Mouse (Mus musculus): Measurements from ENCODE around the gene Kmt5b. TPM values are rescaled to one million over a fixed set of nuclear protein-coding genes. Genes with fewer than 3 reads are reported as not detected.
A peak's percentile ranks its signal among the peaks of the same experiment; 100 is the strongest.

Gene Kmt5b
- total RNA-seq, 2 experiments from 2014 or later, result 53.9 to 57.7 TPM

DNA sequence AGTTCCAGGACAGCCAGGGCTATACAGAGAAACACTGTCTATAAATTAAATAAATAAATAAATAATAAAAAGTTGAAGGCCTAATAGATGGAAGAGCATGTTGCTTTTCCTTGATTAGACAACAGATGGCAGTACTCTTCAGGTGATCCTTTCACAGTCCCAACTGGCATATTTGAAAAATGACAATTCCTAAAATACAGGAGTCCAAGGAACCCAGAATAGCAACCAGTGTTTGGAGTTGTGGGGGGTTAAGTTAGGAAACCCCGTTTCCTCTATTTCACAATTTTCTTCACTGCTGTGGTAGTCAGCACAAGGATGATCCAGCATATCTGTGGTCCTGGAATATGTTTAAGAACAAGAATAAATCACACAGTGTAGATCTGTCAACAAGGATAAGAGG lies 22.9 kb downstream of the Kmt5b start:
- Histone ChIP-seq H3K4me3 (no peak overlapping the region), H3K27ac (peak overlapping the region; percentile 20; the same call in 1 of the 2 replicates)
- DNase-seq (ENCODE audit: low spot score in 2 of 2), result no peak
- TF ChIP-seq CTCF (conservative IDR thresholded peaks at IDR 0.05), result peak; percentile 67

GRCm38 (mm10) chr19:3805526-3805925 lies 38.3 kb downstream of the Kmt5b start:
- no peak overlapping the region for H3K4me3 ChIP-seq
- no peak for TF ChIP-seq CTCF (conservative IDR thresholded peaks at IDR 0.05)
- DNase-seq (ENCODE audit: low spot score in 2 of 2), result no peak
- H3K27ac ChIP-seq, result no peak overlapping the region

DNA sequence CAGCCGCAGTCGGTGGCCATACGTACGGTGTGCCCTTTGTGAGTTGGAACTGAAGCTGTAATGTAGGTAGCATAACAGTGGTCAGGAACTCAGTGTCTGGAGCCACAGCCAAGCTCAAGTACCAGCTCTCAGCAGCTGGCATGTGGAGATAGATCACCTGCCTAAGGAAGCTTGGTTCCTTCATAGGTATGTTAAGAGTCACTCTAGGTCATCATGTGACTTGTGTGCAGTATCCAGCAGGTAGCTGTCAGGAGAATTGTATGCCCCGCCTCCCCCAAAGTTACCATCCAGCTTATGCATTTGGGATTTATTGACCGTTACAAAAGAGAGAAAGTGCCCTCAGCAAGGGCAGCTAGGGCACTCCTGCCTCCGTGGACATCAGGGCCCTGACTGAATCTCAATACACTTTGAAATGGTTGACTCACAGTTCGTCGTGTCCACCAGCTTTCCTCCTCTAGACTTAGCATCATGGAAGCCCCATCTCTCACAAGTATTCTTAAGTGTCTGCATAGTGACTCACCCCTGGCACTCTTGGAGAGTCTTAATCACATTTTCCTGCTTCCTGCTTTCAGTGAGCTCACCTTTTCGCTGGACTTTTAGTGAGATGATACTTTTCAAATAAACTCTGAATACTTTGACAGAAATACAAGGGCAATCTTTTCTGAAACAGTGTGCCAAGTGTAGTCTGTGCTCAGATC lies 43.5 kb downstream of the Kmt5b start:
- Histone ChIP-seq H3K27ac (no peak overlapping the region), H3K4me3 (no peak overlapping the region)
- TF ChIP-seq CTCF (conservative IDR thresholded peaks at IDR 0.05), result no peak
- no peak for DNase-seq (ENCODE audit: low spot score in 2 of 2)

- Histone ChIP-seq H3K27ac (no peak overlapping the region), H3K4me3 (no peak overlapping the region)
- TF ChIP-seq CTCF (conservative IDR thresholded peaks at IDR 0.05), result no peak
- DNase-seq (ENCODE audit: low spot score in 2 of 2), result no peak
These were observed 47.2 kb downstream of the Kmt5b start for GRCm38 (mm10) chr19:3814461-3814860.

GRCm38 (mm10) chr19:3815824-3816223 lies 48.6 kb downstream of the Kmt5b start:
- Histone ChIP-seq H3K27ac (no peak overlapping the region), H3K4me3 (no peak overlapping the region)
- TF ChIP-seq CTCF (conservative IDR thresholded peaks at IDR 0.05), result no peak
- DNase-seq (ENCODE audit: low spot score in 2 of 2), result no peak

- Histone ChIP-seq H3K27ac (no peak overlapping the region), H3K4me3 (no peak overlapping the region)
- DNase-seq (ENCODE audit: low spot score in 2 of 2), result no peak
- TF ChIP-seq CTCF (conservative IDR thresholded peaks at IDR 0.05), result no peak
These were observed 51.9 kb downstream of the Kmt5b start for GRCm38 (mm10) chr19:3819080-3819479.

- no peak for TF ChIP-seq CTCF (conservative IDR thresholded peaks at IDR 0.05)
- H3K4me3 ChIP-seq, result no peak overlapping the region
- DNase-seq (ENCODE audit: low spot score in 2 of 2), result no peak
- no peak overlapping the region for H3K27ac ChIP-seq
These were observed 52.8 kb downstream of the Kmt5b start for GRCm38 (mm10) chr19:3819899-3820444.

- H3K27ac ChIP-seq, result no peak overlapping the region
- DNase-seq (ENCODE audit: low spot score in 2 of 2), result no peak
- H3K4me3 ChIP-seq, result no peak overlapping the region
- TF ChIP-seq CTCF (conservative IDR thresholded peaks at IDR 0.05), result no peak
These were observed 57.8 kb downstream of the Kmt5b start for GRCm38 (mm10) chr19:3825044-3825443.

GRCm38 (mm10) chr19:3829863-3830262 lies 62.6 kb downstream of the Kmt5b start:
- Histone ChIP-seq H3K4me3 (no peak overlapping the region), H3K27ac (no peak overlapping the region)
- no peak for TF ChIP-seq CTCF (conservative IDR thresholded peaks at IDR 0.05)
- no peak for DNase-seq (ENCODE audit: low spot score in 2 of 2)

GRCm38 (mm10) chr19:3831716-3832115 lies 64.5 kb downstream of the Kmt5b start:
- no peak for TF ChIP-seq CTCF (conservative IDR thresholded peaks at IDR 0.05)
- Histone ChIP-seq H3K27ac (no peak overlapping the region), H3K4me3 (no peak overlapping the region)
- DNase-seq (ENCODE audit: low spot score in 2 of 2), result no peak

GRCm38 (mm10) chr19:3832851-3833353 lies 65.7 kb downstream of the Kmt5b start:
- no peak overlapping the region for H3K27ac ChIP-seq
- TF ChIP-seq CTCF (conservative IDR thresholded peaks at IDR 0.05), result no peak
- no peak overlapping the region for H3K4me3 ChIP-seq
- no peak for DNase-seq (ENCODE audit: low spot score in 2 of 2)

DNA sequence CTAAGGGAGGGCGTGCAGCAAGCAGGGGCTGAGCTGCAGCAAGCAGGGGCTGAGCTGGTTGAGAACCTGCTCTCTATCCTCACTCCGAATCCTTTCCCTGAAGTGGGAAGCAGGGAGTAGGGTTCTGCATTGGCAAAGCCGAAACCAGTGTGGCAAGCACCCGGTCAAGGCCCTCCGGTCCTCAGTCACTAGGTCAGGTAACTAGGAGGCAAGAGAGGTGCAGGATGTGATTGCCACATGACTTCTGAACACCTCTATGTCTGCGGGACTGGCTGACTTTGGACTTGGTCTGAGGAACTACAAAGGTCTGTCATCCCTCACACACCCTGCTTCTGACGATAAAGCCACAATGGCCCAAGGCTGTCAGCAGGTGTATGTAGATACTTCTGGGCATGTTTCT lies 67.1 kb downstream of the Kmt5b start:
- DNase-seq (ENCODE audit: low spot score in 2 of 2), result no peak
- H3K27ac ChIP-seq, result no peak overlapping the region
- no peak overlapping the region for H3K4me3 ChIP-seq
- no peak for TF ChIP-seq CTCF (conservative IDR thresholded peaks at IDR 0.05)

- no peak for TF ChIP-seq CTCF (conservative IDR thresholded peaks at IDR 0.05)
- no peak overlapping the region for H3K27ac ChIP-seq
- DNase-seq (ENCODE audit: low spot score in 2 of 2), result no peak
- no peak overlapping the region for H3K4me3 ChIP-seq
These were observed 69.6 kb downstream of the Kmt5b start for GRCm38 (mm10) chr19:3836791-3837190.

- TF ChIP-seq CTCF (conservative IDR thresholded peaks at IDR 0.05), result no peak
- Histone ChIP-seq H3K4me3 (no peak overlapping the region), H3K27ac (no peak overlapping the region)
- DNase-seq (ENCODE audit: low spot score in 2 of 2), result no peak
These were observed 71.7 kb downstream of the Kmt5b start for GRCm38 (mm10) chr19:3838931-3839330.

Data from layer of hippocampus, adult 2 months (tissue).